Comparison of ENCODE assay signal across 14 mouse cellular contexts in the genomic region with DNA sequence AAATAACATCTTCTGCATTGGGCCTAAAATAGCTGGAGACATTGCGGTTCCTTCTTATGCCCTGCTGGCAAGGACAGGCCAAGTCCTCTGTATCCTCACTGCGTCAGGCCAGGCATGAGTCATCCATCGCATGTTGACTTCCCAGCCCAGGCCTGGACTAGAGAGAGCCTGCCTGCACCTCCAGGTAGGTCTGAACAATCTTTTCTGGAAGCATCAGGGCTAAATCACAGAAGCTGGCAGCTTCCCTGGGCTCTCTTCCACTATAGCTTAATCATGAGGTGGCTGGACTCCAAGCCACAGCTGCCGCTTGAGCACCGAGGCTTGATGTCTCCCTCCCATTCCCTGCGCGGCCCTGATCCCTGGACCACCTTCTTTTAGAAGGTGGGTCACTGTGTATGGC. TPM values are rescaled to one million over a fixed set of nuclear protein-coding genes. Genes with fewer than 3 reads are reported as not detected.
A peak's percentile ranks its signal among the peaks of the same experiment; 100 is the strongest.
DNase-seq lines count a peak whose midpoint lies in the region; ATAC-seq lines count a peak whose summit lies in the region.
"Had no signal": no experiment of that assay in that cellular context is flagged by ENCODE, and none has a peak within 500 bp of the region (broad histone marks: within the 10 kb centered on the region; RNA-seq: fewer than 3 reads in every experiment).

No protein-coding gene starts in this region.

- no peak overlapping the region for H3K27ac ChIP-seq in heart, embryonic 10.5 days
- peak overlapping the region; percentile 49 for H3K27ac ChIP-seq in macrophage
- H3K27ac ChIP-seq in midbrain, embryonic 13.5 days: no peak overlapping the region
- H3K27ac ChIP-seq: embryonic facial prominence, embryonic 15.5 days; heart, embryonic 15.5 days had no signal

- H3K4me3 ChIP-seq in heart, embryonic 10.5 days: no peak overlapping the region
- H3K4me3 ChIP-seq in macrophage (ENCODE audit: inconsistent target): no peak overlapping the region
- H3K4me3 ChIP-seq in midbrain, embryonic 13.5 days (replicated peaks): no peak overlapping the region
- H3K4me3 ChIP-seq: embryonic facial prominence, embryonic 15.5 days; heart, embryonic 15.5 days had no signal

- no peak for ATAC-seq in midbrain, embryonic 13.5 days
- ATAC-seq: intestine, embryonic 16.5 days; lung, postnatal 0 days had no signal

- H3K4me2 ChIP-seq in midbrain, embryonic 13.5 days (replicated peaks): no peak overlapping the region
- H3K4me2 ChIP-seq: embryonic facial prominence, embryonic 15.5 days; heart, embryonic 15.5 days; liver, embryonic 11.5 days had no signal

- H3K36me3 ChIP-seq in heart, embryonic 10.5 days: no peaks in the 10 kb centered on the region
- no peaks in the 10 kb centered on the region for H3K36me3 ChIP-seq in macrophage (ENCODE audit: inconsistent target)
- H3K36me3 ChIP-seq in midbrain, embryonic 13.5 days: no peaks in the 10 kb centered on the region
- H3K36me3 ChIP-seq: embryonic facial prominence, embryonic 15.5 days; heart, embryonic 15.5 days had no signal

- WGBS in heart, embryonic 10.5 days: 80% methylated on average over 7 of the region's 7 CpGs
- WGBS in macrophage (ENCODE audit: missing documents): 61% methylated on average over 7 of the region's 7 CpGs
- WGBS in midbrain, embryonic 13.5 days: 94% methylated on average over 7 of the region's 7 CpGs

- H3K9ac ChIP-seq in midbrain, embryonic 13.5 days (replicated peaks): no peak overlapping the region
- H3K9ac ChIP-seq: embryonic facial prominence, embryonic 15.5 days; heart, embryonic 15.5 days had no signal

- no peaks in the 10 kb centered on the region for H3K9me3 ChIP-seq in heart, embryonic 10.5 days
- H3K9me3 ChIP-seq in midbrain, embryonic 13.5 days: no peaks in the 10 kb centered on the region
- H3K9me3 ChIP-seq: embryonic facial prominence, embryonic 15.5 days; heart, embryonic 15.5 days had no signal

- DNase-seq in cerebellum, adult 18-20 months: peak; percentile 4 to 18
- DNase-seq in cerebellum, adult 9-10 months: no peak
- DNase-seq in heart, adult 8-10 months (ENCODE audit: low spot score): peak; percentile 40
- DNase-seq in heart, embryonic 10.5 days (ENCODE audit: low spot score): no peak
- DNase-seq in urinary bladder, postnatal 25 days (ENCODE audit: low spot score): peak; percentile 30
- DNase-seq in urinary bladder, adult 2 months (ENCODE audit: low spot score): no peak
- DNase-seq: kidney, postnatal 4 days had no signal

- no peaks in the 10 kb centered on the region for H3K79me2 ChIP-seq in macrophage (ENCODE audit: inconsistent target)

- no peaks in the 10 kb centered on the region for H3K27me3 ChIP-seq in heart, embryonic 10.5 days (ENCODE audit: insufficient read depth, poor library complexity, severe bottlenecking)
- no peaks in the 10 kb centered on the region for H3K27me3 ChIP-seq in midbrain, embryonic 13.5 days
- H3K27me3 ChIP-seq: embryonic facial prominence, embryonic 15.5 days; heart, embryonic 15.5 days had no signal

- no peaks in the 10 kb centered on the region for H3K4me1 ChIP-seq in heart, embryonic 10.5 days
- no peaks in the 10 kb centered on the region for H3K4me1 ChIP-seq in midbrain, embryonic 13.5 days (replicated peaks)
- H3K4me1 ChIP-seq: heart, embryonic 15.5 days had no signal

RNA-seq across cellular contexts. Expression of gene A630001G21Rik, which starts 3.3 kb away (rescaled TPM):
- 1 to 10 TPM in 1 of 4 experiments, under 1 TPM in 3; 0.22 to 1.3 (median 0.34) TPM for total RNA-seq in heart, adult 8-10 months (2022)
- 1.0 and 1.2 TPM in 2 replicates for polyA plus RNA-seq in heart, embryonic 10.5 days (2016; fragmentation: Nextera tagmentation; extraction: Ambion mirVana)
- 3.3 and 4.8 TPM in 2 replicates for polyA plus RNA-seq in urinary bladder, adult 2 months (2012; rRNA removed)
- 100 to 1,000 TPM in 22 of 26 experiments, 10 to 100 TPM in 4; 65.8 to 335 (median 180) TPM for total RNA-seq in macrophage (2018; cell fraction: chromatin; rRNA removed)
- 10 to 100 TPM; 16.6 to 45.8 (median 27.9) TPM for total RNA-seq in macrophage (2018; cell fraction: cytosol; rRNA removed)
- total RNA-seq in macrophage (2018; cell fraction: nucleus; rRNA removed): 100 to 1,000 TPM in 25 of 26 experiments, 10 to 100 TPM in 1; 97.8 to 265 (median 186) TPM
- 21.9 to 32.0 TPM (median 29.3 TPM) in 3 replicates for polyA plus RNA-seq in macrophage (2018)
- 0.59 and 0.90 TPM in 2 replicates for polyA plus RNA-seq in midbrain, embryonic 13.5 days (2015; fragmentation: Nextera tagmentation; extraction: Ambion mirVana)

RNA-seq across cellular contexts. Expression of gene Cab39, which starts 18.1 kb away (rescaled TPM):
- total RNA-seq in heart, adult 8-10 months (2022): 100 to 1,000 TPM; 109 to 121 (median 111) TPM
- 24.2 and 31.6 TPM in 2 replicates for polyA plus RNA-seq in heart, embryonic 10.5 days (2016; fragmentation: Nextera tagmentation; extraction: Ambion mirVana)
- 116 and 130 TPM in 2 replicates for polyA plus RNA-seq in urinary bladder, adult 2 months (2012; rRNA removed)
- total RNA-seq in macrophage (2018; cell fraction: chromatin; rRNA removed): 100 to 1,000 TPM in 2 of 26 experiments, 10 to 100 TPM in 24; 33.9 to 109 (median 74.3) TPM
- total RNA-seq in macrophage (2018; cell fraction: cytosol; rRNA removed): 100 to 1,000 TPM in 25 of 26 experiments, 10 to 100 TPM in 1; 99.5 to 166 (median 146) TPM
- 100 to 1,000 TPM in 15 of 26 experiments, 10 to 100 TPM in 11; 65.3 to 172 (median 109) TPM for total RNA-seq in macrophage (2018; cell fraction: nucleus; rRNA removed)
- polyA plus RNA-seq in macrophage (2018): 120 to 143 TPM (median 143 TPM) in 3 replicates
- 52.1 and 54.9 TPM in 2 replicates for polyA plus RNA-seq in midbrain, embryonic 13.5 days (2015; fragmentation: Nextera tagmentation; extraction: Ambion mirVana)

Comparison
In these comparisons a context has a peak if more than half of its experiments do, and no peak if none do; other contexts are left out.
1. DNase-seq: peak in cerebellum, adult 18-20 months (2 of 2), heart, adult 8-10 months (single experiment) and urinary bladder, postnatal 25 days (single experiment); none in cerebellum, adult 9-10 months (single experiment), heart, embryonic 10.5 days (single experiment) and urinary bladder, adult 2 months (single experiment).